Mouse (Mus musculus) cortical plate, adult 2 months (tissue): ENCODE measurements around the gene Rad9a.

Experiments
- CTCF ChIP-seq: fragments of 200-500 bp; IDR thresholded peaks from 2 replicates; pipeline ENCODE4 v1.5.1; 2011; ENCODE audit warnings: mild to moderate bottlenecking, control low read depth, low read length; ENCODE audit not compliant: insufficient read depth; ENCODE audit errors: extremely low read depth
- POLR2A ChIP-seq: fragments of 200-500 bp; IDR thresholded peaks from 2 replicates; pipeline ENCODE4 v1.6.1; 2011; ENCODE audit warnings: mild to moderate bottlenecking, low read length, control low read depth; ENCODE audit not compliant: insufficient read depth; ENCODE audit errors: extremely low read depth

DNA sequence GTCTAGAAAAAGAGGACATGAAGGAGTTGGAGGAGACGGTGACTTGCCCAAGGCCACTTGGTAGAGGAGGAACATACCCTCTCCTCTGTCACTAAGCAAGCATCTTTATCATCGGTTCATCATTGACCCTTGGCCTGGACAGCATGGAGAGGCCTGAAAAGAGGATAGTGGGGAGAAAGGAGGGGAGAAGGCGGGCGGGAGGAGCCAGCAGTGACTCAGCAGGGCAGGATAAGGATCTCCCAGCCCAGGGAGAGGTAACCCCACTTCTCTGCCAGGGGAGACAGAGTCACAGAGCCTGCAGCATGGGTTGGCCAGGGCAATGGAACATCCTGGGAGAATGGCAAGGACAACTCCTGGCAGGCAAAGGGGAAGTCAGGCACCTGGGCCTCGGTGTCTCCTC is 7.1 kb upstream of the Rad9a start:
- no peak for TF ChIP-seq CTCF
- TF ChIP-seq POLR2A: no peak
